11 mouse cellular contexts compared by ENCODE assay signal in the genomic region with DNA sequence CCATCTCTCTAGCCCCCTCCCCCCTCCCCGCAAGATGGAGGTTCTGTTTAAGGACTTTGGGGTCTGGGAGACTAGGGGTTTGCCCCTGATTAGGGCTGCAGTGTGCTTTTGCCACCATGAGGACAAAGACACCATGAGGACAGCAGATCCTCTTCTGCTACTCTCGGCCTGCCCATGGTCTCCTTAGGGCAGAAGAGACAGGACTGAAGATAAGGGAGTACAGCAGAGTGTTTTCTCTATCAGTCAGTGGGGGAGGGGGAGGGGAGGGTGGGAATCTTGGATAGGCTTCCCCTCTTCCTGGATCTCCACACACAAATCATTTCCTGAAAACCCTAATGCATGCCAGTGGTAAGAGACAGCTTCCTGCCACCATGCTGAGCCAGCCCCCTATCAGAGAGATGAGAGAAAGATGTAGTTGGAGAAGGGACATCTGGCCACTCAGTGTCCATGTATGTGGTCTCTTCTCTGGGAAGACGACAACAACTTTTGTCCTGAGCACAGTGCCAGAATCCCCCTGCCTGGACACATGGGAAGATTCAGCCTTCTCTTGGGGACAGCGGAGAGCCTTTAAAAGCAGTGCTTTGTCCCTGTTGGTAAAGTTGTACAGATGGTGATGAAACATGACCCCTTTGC. TPM values are rescaled to one million over a fixed set of nuclear protein-coding genes. Genes with fewer than 3 reads are reported as not detected.
DNase-seq lines count a peak whose midpoint lies in the region; ATAC-seq and TF ChIP-seq lines count a peak whose summit lies in the region.
"Had no signal": no experiment of that assay in that cellular context is flagged by ENCODE, and none has a peak within 500 bp of the region (broad histone marks: within the 10 kb centered on the region; RNA-seq: fewer than 3 reads in every experiment).

No protein-coding gene starts in this region.

- H3K4me2 ChIP-seq in lung, postnatal 0 days (replicated peaks; ENCODE audit: low read depth, low read length), result no peak overlapping the region

- H3K9ac ChIP-seq in lung, postnatal 0 days (replicated peaks; ENCODE audit: low read depth), result no peak overlapping the region

- peak; percentile 70 for TF ChIP-seq EP300 in lung, postnatal 0 days (IDR thresholded peaks at IDR 0.05)

- no peaks in the 10 kb centered on the region for H3K27me3 ChIP-seq in lung, postnatal 0 days (replicated peaks; ENCODE audit: insufficient read depth, low read length)
- H3K27me3 ChIP-seq in small intestine, adult 2 months (ENCODE audit: control insufficient read depth, insufficient read depth, low read length), result no peaks in the 10 kb centered on the region
- H3K27me3 ChIP-seq in cerebellum, adult 2 months (ENCODE audit: control insufficient read depth, insufficient read depth, low read length), result no peaks in the 10 kb centered on the region; the same call in 1 of the 2 replicates
- H3K27me3 ChIP-seq: Patski had no signal

- peak overlapping the region; percentile 25 for H3K27ac ChIP-seq in gastrocnemius, adult 2 months
- peak overlapping the region; percentile 80 for H3K27ac ChIP-seq in lung, postnatal 0 days (ENCODE audit: low read length)
- peak overlapping the region; percentile 57 for H3K27ac ChIP-seq in small intestine, adult 2 months (ENCODE audit: insufficient read depth, low read depth, low read length)
- no peak overlapping the region for H3K27ac ChIP-seq in cerebellum, adult 2 months (ENCODE audit: insufficient read depth, low read length)

- ATAC-seq in lung, postnatal 0 days, result peak; percentile 78
- ATAC-seq: forebrain, embryonic 14.5 days; Patski had no signal

- H3K36me3 ChIP-seq in lung, postnatal 0 days (ENCODE audit: insufficient read depth, low read length), result no peaks in the 10 kb centered on the region
- peaks cover 3% of the 10 kb centered on the region for H3K36me3 ChIP-seq in small intestine, adult 2 months (ENCODE audit: control insufficient read depth, insufficient read depth, low read length)

- DNase-seq in gastrocnemius, adult 2 months, result no peak
- DNase-seq in gastrocnemius, adult 18-20 months (ENCODE audit: low spot score), result no peak
- DNase-seq in lung, postnatal 0 days (ENCODE audit: low spot score), result peak; percentile 91
- DNase-seq in lung, adult 18-20 months, result no peak
- DNase-seq in kidney, postnatal 4 days, result peak; percentile 52 to 67
- no peak for DNase-seq in cerebellum, adult 2 months
- DNase-seq in spleen, postnatal 4 days (ENCODE audit: low spot score in 2 of 2), result no peak
- DNase-seq: layer of hippocampus, adult 9-11 months had no signal

- 42% methylated on average over 4 of the region's 4 CpGs for WGBS in lung, postnatal 0 days
- 76% methylated on average over 4 of the region's 4 CpGs for WGBS in small intestine, adult 2 months
- WGBS in cerebellum, adult 2 months, result 73% methylated on average over 4 of the region's 4 CpGs

- H3K4me1 ChIP-seq in lung, postnatal 0 days (ENCODE audit: insufficient read depth, low read depth, low read length), result peaks cover 47% of the 10 kb centered on the region
- no peaks in the 10 kb centered on the region; the same call in 1 of the 2 replicates for H3K4me1 ChIP-seq in small intestine, adult 2 months (ENCODE audit: control insufficient read depth, insufficient read depth, insufficient read length, low read length)
- no peaks in the 10 kb centered on the region for H3K4me1 ChIP-seq in cerebellum, adult 2 months (ENCODE audit: control insufficient read depth, insufficient read depth, low read length)

- H3K9me3 ChIP-seq in lung, postnatal 0 days (ENCODE audit: low read length), result no peaks in the 10 kb centered on the region

- no peak for TF ChIP-seq CTCF in gastrocnemius, adult 2 months (IDR thresholded peaks at IDR 0.05)
- TF ChIP-seq CTCF in lung, postnatal 0 days (IDR thresholded peaks at IDR 0.05), result no peak; the same call in 1 of the 2 replicates
- TF ChIP-seq CTCF in small intestine, adult 2 months (IDR thresholded peaks at IDR 0.05; ENCODE audit: extremely low read depth, insufficient read length, insufficient replicate concordance, low read depth, low read length), result no peak
- TF ChIP-seq CTCF in cerebellum, adult 2 months (IDR thresholded peaks at IDR 0.05; ENCODE audit: borderline replicate concordance, insufficient read depth, low read depth, low read length), result no peak

- no peak for TF ChIP-seq POLR2A in small intestine, adult 2 months (IDR thresholded peaks at IDR 0.05; ENCODE audit: low read depth, low read length)
- TF ChIP-seq POLR2A in cerebellum, adult 2 months (IDR thresholded peaks at IDR 0.05; ENCODE audit: borderline replicate concordance, insufficient read depth, low read length), result no peak

- intact Hi-C loops in gastrocnemius, adult 2 months (cut with DNase I), result no loop called here

- no peak overlapping the region for H3K4me3 ChIP-seq in gastrocnemius, adult 2 months
- H3K4me3 ChIP-seq in lung, postnatal 0 days (ENCODE audit: low read depth, low read length), result no peak overlapping the region
- no peak overlapping the region for H3K4me3 ChIP-seq in small intestine, adult 2 months (ENCODE audit: low read depth, low read length)
- no peak overlapping the region for H3K4me3 ChIP-seq in cerebellum, adult 2 months (replicated peaks; ENCODE audit: insufficient read depth, low read depth, low read length)

RNA-seq across cellular contexts. Expression of a gene that starts 33.4 kb away (rescaled TPM):
- total RNA-seq in gastrocnemius, adult 2 months (2021), result 1 to 10 TPM; 3.0 to 3.7 TPM
- 1 to 10 TPM; 1.9 to 4.1 TPM for total RNA-seq in gastrocnemius, adult 18-20 months (2021)
- polyA plus RNA-seq in lung, postnatal 0 days (2015; fragmentation: Nextera tagmentation; extraction: Ambion mirVana), result 11.4 and 12.4 TPM in 2 replicates
- 4.4 and 6.8 TPM in 2 replicates for polyA plus RNA-seq in small intestine, adult 2 months (2012; rRNA removed)
- 9.8 and 11.4 TPM in 2 replicates for polyA plus RNA-seq in cerebellum, adult 2 months (2012; rRNA removed)

RNA-seq across cellular contexts. Expression of a gene that starts 37.1 kb away (rescaled TPM):
- total RNA-seq in gastrocnemius, adult 2 months (2021), result under 1 TPM; 0.64 to 0.99 TPM
- total RNA-seq in gastrocnemius, adult 18-20 months (2021), result under 1 TPM; 0.48 to 0.50 TPM
- polyA plus RNA-seq in lung, postnatal 0 days (2015; fragmentation: Nextera tagmentation; extraction: Ambion mirVana), result 8.0 and 8.3 TPM in 2 replicates
- 12.6 and 25.3 TPM in 2 replicates for polyA plus RNA-seq in small intestine, adult 2 months (2012; rRNA removed)
- 7.3 and 9.0 TPM in 2 replicates for polyA plus RNA-seq in cerebellum, adult 2 months (2012; rRNA removed)

Comparison
In these comparisons a context has a peak if more than half of its experiments do, and no peak if none do; other contexts are left out.
1. DNase-seq: peak in lung, postnatal 0 days (single experiment) and kidney, postnatal 4 days (2 of 2); none in gastrocnemius, adult 2 months (single experiment), gastrocnemius, adult 18-20 months (single experiment), lung, adult 18-20 months (0 of 2), cerebellum, adult 2 months (0 of 2) and spleen, postnatal 4 days (0 of 2).